Mouse (Mus musculus) embryonic facial prominence, embryonic 12.5 days (tissue): ENCODE data around the gene Trim46. TPM values are rescaled to one million over a fixed set of nuclear protein-coding genes. Genes with fewer than 3 reads are reported as not detected.
A peak's percentile ranks its signal among the peaks of the same experiment; 100 is the strongest.

Experiments used
- ATAC-seq: fragments of 200-750 bp; cut with Nextera tagmentation; 2 replicates; pipeline ENCODE4 v1.8.0; 2017; ENCODE audit not compliant: insufficient number of reproducible peaks, insufficient read depth, low FRiP score, low TSS enrichment
- H3K27ac ChIP-seq: fragments of 300-500 bp; sonication (generic); 2 replicates; pipeline ENCODE4 v1.5.1; 2016; ENCODE audit warnings: mild to moderate bottlenecking
- H3K27me3 ChIP-seq: fragments of 300-500 bp; sonication (generic); 2 replicates; pipeline ENCODE4 v1.6.1; 2016; ENCODE audit warnings: mild to moderate bottlenecking, moderate library complexity
- H3K36me3 ChIP-seq: fragments of 300-500 bp; sonication (generic); 2 replicates; pipeline ENCODE4 v1.6.1; 2016; ENCODE audit warnings: mild to moderate bottlenecking
- H3K4me1 ChIP-seq: fragments of 300-500 bp; sonication (generic); 2 replicates; pipeline ENCODE4 v1.6.1; 2016
- H3K4me2 ChIP-seq: fragments of 300-500 bp; sonication (generic); replicated peaks from 2 replicates; pipeline ENCODE4 v1.6.1; 2016; ENCODE audit warnings: mild to moderate bottlenecking, moderate library complexity
- H3K4me3 ChIP-seq: fragments of 300-500 bp; sonication (generic); 2 replicates; pipeline ENCODE4 v1.5.1; 2016; ENCODE audit warnings: mild to moderate bottlenecking
- H3K9ac ChIP-seq: fragments of 300-500 bp; sonication (generic); 2 replicates; pipeline ENCODE4 v1.6.1; 2016; ENCODE audit warnings: mild to moderate bottlenecking, moderate library complexity
- H3K9me3 ChIP-seq: fragments of 300-500 bp; sonication (generic); 2 replicates; pipeline ENCODE4 v1.6.1; 2016; ENCODE audit warnings: mild to moderate bottlenecking, moderate library complexity
- WGBS: fragments of 180-500 bp; shearing (Covaris S2); methylation state at CpG from one replicate; pipeline ENCODE4 v1.1.7; 2016; 5-methylcytosine and 5-hydroxymethylcytosine counted together
- polyA plus RNA-seq: library from polyadenylated mRNA; unstranded; fragments of >200 nt; fragmentation: Nextera tagmentation; extraction: Ambion mirVana; gene quantifications from 2 replicates; pipeline ENCODE4 v1.2.1, GENCODE M21; 2016

Trim46 gene
- polyA plus RNA-seq, 1 experiment from 2014 or later, result 6.2 TPM

DNA sequence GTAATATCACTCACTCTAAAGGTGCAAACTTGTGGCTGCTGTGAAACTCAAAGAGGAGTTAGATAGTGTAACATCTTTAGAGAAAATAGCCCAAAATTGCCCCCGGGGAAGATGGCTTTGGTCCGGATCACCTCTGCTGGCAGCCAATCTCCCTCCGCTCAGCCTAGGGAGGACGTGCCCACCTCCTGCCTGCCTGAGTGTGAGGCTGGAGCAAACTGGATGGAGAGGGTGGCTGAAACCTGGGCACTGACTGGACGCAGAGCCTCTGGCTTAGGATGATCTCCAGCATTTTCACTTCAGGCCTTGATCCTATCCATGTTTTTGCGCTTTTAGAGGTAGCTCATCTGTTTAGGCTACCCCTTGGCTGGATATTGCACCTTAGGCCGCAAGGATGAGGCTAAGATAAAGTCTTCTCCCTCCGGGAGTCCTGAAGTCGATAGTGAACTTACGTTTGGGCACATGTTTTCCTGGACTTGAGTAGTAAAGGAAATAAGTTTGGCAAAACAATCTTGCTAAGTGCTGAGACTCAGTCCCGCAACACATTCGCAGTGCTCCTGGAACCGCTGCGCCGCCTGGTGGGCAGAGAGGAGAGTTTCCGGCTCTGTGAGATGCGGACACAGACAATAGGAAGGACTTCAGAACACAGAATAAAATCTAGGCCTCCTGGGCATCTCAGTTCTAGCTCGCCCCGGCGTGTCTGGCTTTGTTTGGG is 35.6 kb upstream of the Trim46 start:
- H3K27ac ChIP-seq, result no peak overlapping the region

DNA sequence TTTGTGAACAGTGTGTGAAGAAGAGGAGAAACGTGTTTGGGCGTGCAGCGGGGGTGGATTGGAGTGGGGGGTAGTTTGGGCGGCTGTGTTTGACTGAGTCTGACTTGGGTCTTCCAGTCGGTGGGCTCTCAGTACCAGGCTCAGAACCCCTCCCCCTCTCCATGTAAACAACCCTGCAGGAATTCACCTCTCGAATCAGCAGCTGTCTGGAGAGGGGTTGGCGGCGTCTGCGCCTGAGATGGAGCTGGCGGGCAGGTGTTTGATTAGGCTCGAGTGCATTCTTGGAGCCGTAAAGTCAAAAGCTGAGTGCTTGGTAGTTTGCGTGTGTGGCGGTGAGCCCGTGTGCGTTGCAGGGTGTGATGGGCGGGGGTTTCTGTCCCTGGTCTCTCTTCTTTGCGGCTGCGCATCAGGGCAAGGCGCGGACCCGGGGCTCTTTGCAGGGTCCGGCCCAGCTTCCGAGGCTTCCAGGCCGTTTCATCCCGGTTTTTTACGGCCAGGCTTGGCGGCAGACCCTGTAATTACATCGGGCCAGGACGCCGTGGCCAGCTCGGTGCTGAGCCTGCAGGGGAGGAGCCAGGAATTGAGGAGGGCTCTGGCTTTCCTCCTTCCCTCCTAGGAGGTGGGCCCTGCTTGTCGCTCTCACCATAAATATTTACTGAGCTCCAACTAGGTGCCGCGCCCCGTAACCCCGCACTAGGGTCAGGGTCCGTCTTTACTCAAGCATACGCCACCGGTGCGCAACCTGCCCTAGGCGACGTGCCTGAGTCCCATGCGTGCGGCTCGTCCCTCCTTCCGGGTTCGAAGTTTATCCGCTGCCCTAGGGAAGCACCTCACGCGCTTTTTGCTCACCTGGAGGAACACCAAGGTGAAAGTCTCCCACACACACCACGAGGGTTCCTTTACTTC is 34.8 kb upstream of the Trim46 start, which contains the start of gene Efna1:
TSS of gene Efna1 (minus strand) at position 537 of the 906 bp plus-strand sequence.
- ATAC-seq, result no peak
- no peaks in the 10 kb centered on the region for H3K9me3 ChIP-seq
- peak within 1 kb of the TSS; percentile 93 for H3K4me2 ChIP-seq
- peak within 1 kb of the TSS; percentile 84 for H3K27ac ChIP-seq
- H3K27me3 ChIP-seq, result peaks cover 19% of the 10 kb centered on the region
- H3K4me3 ChIP-seq, result peak within 1 kb of the TSS; percentile 51
- H3K4me1 ChIP-seq, result peaks cover 46% of the 10 kb centered on the region
- H3K9ac ChIP-seq, result peak within 1 kb of the TSS; percentile 65
- H3K36me3 ChIP-seq, result no peaks in the 10 kb centered on the region
- WGBS, result under 1% methylated on average over 52 of the region's 52 CpGs

More for the DNA sequence above, 35.6 kb upstream of the Trim46 start:
- peak overlapping the region; percentile 93 for H3K4me2 ChIP-seq
- WGBS, result 11% methylated on average over 20 of the region's 20 CpGs
- H3K9me3 ChIP-seq, result no peaks in the 10 kb centered on the region
- H3K4me3 ChIP-seq, result peak overlapping the region; percentile 51
- no peaks in the 10 kb centered on the region for H3K36me3 ChIP-seq
- ATAC-seq, result no peak
- peak overlapping the region; percentile 53 for H3K9ac ChIP-seq
- peaks cover 45% of the 10 kb centered on the region for H3K4me1 ChIP-seq
- H3K27me3 ChIP-seq, result peaks cover 19% of the 10 kb centered on the region

DNA sequence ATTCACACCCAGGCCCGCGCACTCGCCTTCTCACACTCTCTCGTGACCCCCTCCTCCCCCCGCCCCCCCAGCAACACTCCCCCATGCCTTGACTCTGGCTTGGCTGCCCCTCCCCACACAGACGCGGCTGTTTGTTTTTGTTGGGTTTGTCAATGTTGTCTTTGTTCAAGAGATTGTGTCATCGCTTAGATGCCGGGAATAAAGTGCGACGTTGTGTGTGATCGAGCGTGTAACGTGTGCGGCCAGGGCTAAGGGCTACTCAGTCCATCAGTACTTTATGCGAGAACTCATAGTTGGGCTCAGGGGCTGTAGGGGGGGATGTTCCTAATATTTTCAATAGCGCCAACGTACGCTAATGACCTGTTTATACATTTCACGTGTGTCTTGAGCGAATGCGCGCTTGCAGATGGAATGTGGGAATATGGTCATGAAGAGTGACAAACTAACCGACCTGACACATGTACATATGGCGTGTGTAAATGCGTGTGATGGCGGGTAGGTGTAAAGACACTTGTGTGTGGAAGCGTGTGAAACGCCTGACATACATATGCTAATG is 34.0 kb upstream of the Trim46 start:
- Histone ChIP-seq H3K36me3 (0 out of 2 replicates have a peak, but pooled peaks cover 2% of the 10 kb centered on the region), H3K9ac (peak overlapping the region; percentile 65; the same call in 1 of the 2 replicates), H3K27ac (peak overlapping the region; percentile 84), H3K4me2 (peak overlapping the region; percentile 93), H3K4me3 (peak overlapping the region; percentile 51), H3K27me3 (peaks cover 19% of the 10 kb centered on the region), H3K4me1 (peaks cover 46% of the 10 kb centered on the region), H3K9me3 (no peaks in the 10 kb centered on the region)
- under 1% methylated on average over 29 of the region's 29 CpGs for WGBS
- ATAC-seq, result no peak

DNA sequence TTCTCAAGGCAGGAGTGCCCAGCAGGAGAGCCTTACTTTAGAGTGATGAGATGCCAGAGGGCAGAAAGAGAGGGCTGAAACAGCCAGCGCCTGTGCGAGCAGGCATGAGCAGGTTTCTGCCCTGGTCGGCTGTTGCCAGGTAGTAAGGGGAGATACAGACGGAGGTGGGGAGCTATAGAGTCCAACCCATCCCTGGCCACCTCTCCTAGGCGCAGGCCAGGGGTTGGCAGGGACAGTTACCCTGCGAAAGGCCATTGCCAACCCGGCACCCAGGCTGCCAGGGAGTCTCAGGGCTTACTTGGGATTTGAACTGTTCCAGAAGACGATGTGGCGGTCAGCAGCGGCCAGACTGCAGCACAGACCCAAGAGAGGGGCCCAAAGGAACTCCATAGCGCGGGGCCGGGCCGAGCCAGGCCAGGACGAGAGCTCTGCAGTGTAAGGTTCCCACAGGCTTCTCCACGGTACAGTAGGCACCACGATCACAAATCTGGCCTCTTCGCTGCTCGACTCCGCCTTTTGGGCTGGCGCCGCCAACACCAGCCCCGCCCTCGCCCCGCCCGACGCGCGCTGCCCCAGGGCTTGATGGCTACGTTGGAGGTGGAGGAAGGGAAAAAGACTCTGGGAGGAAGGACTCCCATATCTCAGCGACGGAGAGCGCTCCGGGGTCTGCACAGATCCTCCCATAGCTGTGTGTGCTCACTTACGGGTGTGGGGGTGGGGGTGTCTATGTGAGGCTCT is 33.2 kb upstream of the Trim46 start:
- H3K4me2 ChIP-seq, result peak overlapping the region; percentile 93
- 3% methylated on average over 35 of the region's 35 CpGs for WGBS
- H3K9me3 ChIP-seq, result no peaks in the 10 kb centered on the region
- ATAC-seq, result peak; percentile 79
- peak overlapping the region; percentile 84 for H3K27ac ChIP-seq
- H3K36me3 ChIP-seq, result 0 out of 2 replicates have a peak, but pooled peaks cover 4% of the 10 kb centered on the region
- H3K4me1 ChIP-seq, result peaks cover 46% of the 10 kb centered on the region
- peak overlapping the region; percentile 65 for H3K9ac ChIP-seq
- peaks cover 19% of the 10 kb centered on the region for H3K27me3 ChIP-seq
- H3K4me3 ChIP-seq, result peak overlapping the region; percentile 51

DNA sequence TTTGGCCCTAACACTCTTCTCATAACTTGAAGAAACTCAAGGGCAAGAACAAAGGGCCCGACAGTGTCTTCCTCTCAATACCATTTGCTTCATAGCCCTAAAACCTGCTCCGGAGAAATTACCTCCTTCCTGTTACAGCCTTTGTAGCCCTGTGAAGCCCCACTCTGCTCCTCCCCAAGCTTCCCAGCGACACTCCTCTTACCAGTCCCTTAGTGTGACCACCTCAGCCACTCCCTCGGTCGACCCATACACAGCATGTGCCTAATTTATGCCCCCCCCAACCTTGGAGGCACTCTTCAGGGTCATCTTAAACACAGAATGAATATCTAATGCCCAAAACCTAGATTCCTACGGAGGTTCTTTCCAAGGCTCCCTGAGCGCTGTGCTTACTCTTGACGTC is 32.5 kb upstream of the Trim46 start:
- Histone ChIP-seq H3K9me3 (no peaks in the 10 kb centered on the region), H3K9ac (peak overlapping the region; percentile 65), H3K4me2 (peak overlapping the region; percentile 93), H3K27me3 (peaks cover 19% of the 10 kb centered on the region), H3K4me3 (peak overlapping the region; percentile 51), H3K4me1 (peaks cover 46% of the 10 kb centered on the region), H3K27ac (peak overlapping the region; percentile 65; the same call in 1 of the 2 replicates), H3K36me3 (0 out of 2 replicates have a peak, but pooled peaks cover 4% of the 10 kb centered on the region)
- ATAC-seq, result no peak
- 16% methylated on average over 8 of the region's 8 CpGs for WGBS

DNA sequence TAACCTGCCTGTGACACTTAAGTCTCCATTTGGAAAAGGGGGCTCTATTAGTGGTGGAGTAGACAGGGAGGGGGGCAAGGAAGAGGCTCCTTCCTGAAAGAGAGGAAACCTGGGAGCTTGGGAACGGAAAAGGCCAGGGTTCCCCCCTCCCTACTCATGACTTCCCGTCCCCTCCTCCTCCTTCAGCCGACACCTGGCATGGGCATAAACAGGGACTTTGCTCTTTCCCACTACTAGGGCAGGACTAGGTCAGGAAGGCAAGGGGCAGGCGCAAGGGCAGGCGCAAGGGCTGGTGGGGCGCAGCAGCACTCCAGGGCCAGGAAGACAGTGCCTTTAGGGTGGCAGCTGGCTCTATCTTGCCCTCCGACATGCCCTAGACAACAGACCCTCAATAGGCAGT is 32.0 kb upstream of the Trim46 start:
- Histone ChIP-seq H3K4me2 (peak overlapping the region; percentile 93), H3K9me3 (no peaks in the 10 kb centered on the region), H3K27me3 (peaks cover 19% of the 10 kb centered on the region), H3K4me1 (peaks cover 46% of the 10 kb centered on the region), H3K27ac (peak overlapping the region; percentile 65), H3K9ac (peak overlapping the region; percentile 65), H3K4me3 (peak overlapping the region; percentile 51), H3K36me3 (0 out of 2 replicates have a peak, but pooled peaks cover 4% of the 10 kb centered on the region)
- ATAC-seq, result no peak
- WGBS, result 54% methylated on average over 7 of the region's 7 CpGs

DNA sequence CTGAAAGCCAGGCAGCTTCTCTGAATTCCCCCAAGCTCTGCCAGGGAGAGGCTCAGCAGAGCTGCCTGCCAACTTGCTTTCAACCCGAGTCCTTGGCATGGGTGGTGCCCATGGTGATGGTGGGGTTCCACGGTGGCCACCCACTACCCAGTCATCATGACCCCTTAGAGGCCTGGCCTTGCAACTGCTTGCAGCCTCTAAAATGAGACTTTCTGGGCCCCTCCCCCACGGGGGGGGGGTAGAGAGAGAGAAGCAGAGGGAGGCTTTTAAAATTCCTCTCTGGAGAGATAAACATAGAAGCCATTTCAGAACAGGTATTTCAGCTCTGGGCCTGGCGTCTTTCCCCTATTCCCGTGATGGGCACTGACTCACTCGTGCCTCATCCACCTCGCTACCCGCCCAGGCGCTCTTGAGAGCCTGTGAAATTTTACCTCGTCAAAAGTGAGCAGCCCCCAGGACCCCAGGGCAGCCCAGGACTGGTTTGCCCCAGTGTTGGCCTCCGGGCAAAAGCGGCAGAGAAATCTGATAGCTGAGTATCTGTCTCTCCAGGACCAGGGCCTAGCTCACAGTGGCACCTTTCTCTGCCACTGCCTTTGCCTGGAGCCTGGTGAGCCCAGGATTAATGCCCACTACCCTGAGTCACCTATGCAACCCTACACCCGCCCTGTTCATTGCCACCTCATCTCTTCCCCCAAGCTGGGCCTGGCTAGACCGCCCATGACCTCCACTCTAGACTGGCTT is 31.3 kb upstream of the Trim46 start:
- Histone ChIP-seq H3K27ac (peak overlapping the region; percentile 65), H3K4me2 (peak overlapping the region; percentile 93), H3K27me3 (peaks cover 19% of the 10 kb centered on the region), H3K4me3 (peak overlapping the region; percentile 51), H3K9me3 (no peaks in the 10 kb centered on the region), H3K9ac (peak overlapping the region; percentile 11; the same call in 1 of the 2 replicates), H3K4me1 (peaks cover 46% of the 10 kb centered on the region), H3K36me3 (0 out of 2 replicates have a peak, but pooled peaks cover 4% of the 10 kb centered on the region)
- no peak for ATAC-seq
- 34% methylated on average over 14 of the region's 14 CpGs for WGBS

DNA sequence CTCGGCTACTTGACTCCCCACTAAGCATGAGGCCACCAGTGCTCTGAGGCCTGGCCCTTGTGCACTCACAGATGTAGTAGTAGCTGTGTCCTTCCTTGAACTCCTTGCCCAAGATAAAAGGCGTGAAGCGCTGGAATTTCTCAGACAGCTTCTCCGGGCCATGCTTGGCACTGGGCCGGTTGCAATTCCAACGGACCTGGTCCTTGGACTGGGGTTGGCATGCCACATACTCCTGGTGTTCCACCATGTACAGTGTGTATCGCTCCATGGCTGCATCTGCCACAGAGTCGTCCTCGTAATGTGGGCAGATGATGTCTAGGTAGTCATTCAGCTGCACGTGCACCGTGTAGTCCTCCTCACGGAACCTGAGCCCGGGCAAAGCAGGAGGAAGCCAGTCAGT is 30.0 kb upstream of the Trim46 start:
- H3K4me2 ChIP-seq, result peak overlapping the region; percentile 93
- H3K27ac ChIP-seq, result no peak overlapping the region
- H3K4me1 ChIP-seq, result peaks cover 42% of the 10 kb centered on the region
- no peak overlapping the region for H3K4me3 ChIP-seq
- 90% methylated on average over 13 of the region's 13 CpGs for WGBS
- H3K9me3 ChIP-seq, result no peaks in the 10 kb centered on the region
- 0 out of 2 replicates have a peak, but pooled peaks cover 4% of the 10 kb centered on the region for H3K36me3 ChIP-seq
- no peak overlapping the region for H3K9ac ChIP-seq
- H3K27me3 ChIP-seq, result peaks cover 13% of the 10 kb centered on the region
- no peak for ATAC-seq

DNA sequence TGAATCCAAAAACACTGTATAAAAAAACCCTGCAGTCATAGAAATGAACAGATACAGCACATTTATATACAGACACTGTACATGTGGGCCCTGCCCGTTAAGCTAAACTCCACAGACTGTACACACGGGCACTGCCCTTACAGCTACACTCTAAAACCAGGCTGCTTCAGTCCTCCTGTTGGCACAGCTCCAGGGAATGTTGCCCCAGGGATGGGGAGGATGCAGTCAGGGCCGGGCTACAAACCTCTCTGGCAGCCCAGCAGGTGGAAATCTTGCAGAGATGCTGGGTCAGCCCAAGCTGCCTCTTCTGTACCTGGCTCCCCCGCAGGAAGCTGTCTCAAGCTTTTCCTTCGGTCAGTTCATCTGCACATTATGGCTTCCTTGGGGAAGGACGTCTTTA is 25.7 kb upstream of the Trim46 start:
- Histone ChIP-seq H3K27ac (no peak overlapping the region), H3K9ac (no peak overlapping the region), H3K4me3 (no peak overlapping the region), H3K9me3 (no peaks in the 10 kb centered on the region), H3K36me3 (0 out of 2 replicates have a peak, but pooled peaks cover 4% of the 10 kb centered on the region), H3K27me3 (no peaks in the 10 kb centered on the region), H3K4me2 (no peak overlapping the region), H3K4me1 (peaks cover 38% of the 10 kb centered on the region)
- WGBS, result 66% methylated on average over 6 of the region's 6 CpGs
- no peak for ATAC-seq

DNA sequence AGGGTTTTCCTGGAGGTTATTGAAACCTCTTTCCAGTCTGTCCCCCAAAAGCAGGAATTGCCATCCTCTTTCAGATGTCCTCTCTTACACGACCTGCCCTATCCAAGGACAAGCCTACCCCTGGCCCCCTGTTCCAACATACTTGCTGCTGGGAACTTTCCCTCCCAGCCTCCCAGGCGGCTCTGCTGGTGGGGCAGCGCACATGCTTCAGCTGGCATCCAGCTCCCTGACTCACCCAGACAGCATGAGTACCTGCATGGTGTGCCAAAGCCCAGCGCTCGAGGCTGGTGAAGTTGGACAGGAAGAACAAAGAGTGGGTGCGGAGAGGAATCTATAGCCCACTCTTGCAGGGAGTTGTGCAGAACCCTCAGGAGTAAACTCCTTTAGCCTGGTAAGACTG is 24.8 kb upstream of the Trim46 start:
- H3K9me3 ChIP-seq, result no peaks in the 10 kb centered on the region
- peak overlapping the region; percentile 58 for H3K4me3 ChIP-seq
- 70% methylated on average over 6 of the region's 6 CpGs for WGBS
- peak overlapping the region; percentile 80 for H3K9ac ChIP-seq
- H3K27ac ChIP-seq, result peak overlapping the region; percentile 76
- H3K27me3 ChIP-seq, result no peaks in the 10 kb centered on the region
- H3K4me1 ChIP-seq, result peaks cover 33% of the 10 kb centered on the region
- H3K4me2 ChIP-seq, result peak overlapping the region; percentile 77
- no peak for ATAC-seq
- H3K36me3 ChIP-seq, result 0 out of 2 replicates have a peak, but pooled peaks cover 4% of the 10 kb centered on the region
